Mouse (Mus musculus): ENCODE data around the gene Cdc42ep4.

DNA sequence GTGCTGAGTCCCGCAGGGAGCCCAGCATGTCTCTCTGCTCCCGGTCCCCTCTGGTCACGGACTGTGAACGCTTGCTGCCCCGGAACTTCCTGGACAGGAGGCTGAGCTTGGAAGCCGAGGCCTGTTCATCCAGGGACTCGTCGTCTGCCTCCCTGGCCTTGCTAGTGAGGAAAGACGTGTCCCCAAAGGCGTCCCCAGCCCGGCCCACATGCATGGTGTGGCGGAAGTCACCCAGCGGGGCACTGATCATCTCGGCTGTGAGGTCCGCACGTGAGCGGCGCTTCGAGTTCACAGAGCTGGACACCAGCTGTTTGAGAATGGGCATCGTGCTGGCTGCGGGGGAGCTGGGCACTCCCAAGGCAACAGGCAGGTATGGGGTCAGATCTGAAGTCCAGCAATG lies 22.4 kb downstream of the Cdc42ep4 start:
- TF ChIP-seq CTCF (IDR thresholded peaks at IDR 0.05; ENCODE audit: low read depth, low read length), result no peak
- no peak for TF ChIP-seq GATA1 (IDR thresholded peaks at IDR 0.05; ENCODE audit: borderline replicate concordance, low read length)
- TF ChIP-seq POLR2AphosphoS5 (IDR thresholded peaks at IDR 0.05; ENCODE audit: insufficient replicate concordance, low read depth, low read length), result no peak
- no peak for TF ChIP-seq TAL1 (conservative IDR thresholded peaks at IDR 0.05; ENCODE audit: low read depth, low read length)
